ENCODE assay signal across 8 mouse cellular contexts in genomic region chr9:59485511-59486075, GRCm38 (mm10). TPM values are rescaled to one million over a fixed set of nuclear protein-coding genes. Genes with fewer than 3 reads are reported as not detected.
A peak's percentile ranks its signal among the peaks of the same experiment; 100 is the strongest.
DNase-seq lines count a peak whose midpoint lies in the region; ATAC-seq and TF ChIP-seq lines count a peak whose summit lies in the region.

No protein-coding gene starts in this region.

- H3K9me3 ChIP-seq in limb, embryonic 14.5 days (ENCODE audit: control insufficient read depth, low read length) = no peaks in the 10 kb centered on the region
- H3K9me3 ChIP-seq in midbrain, embryonic 15.5 days = no peaks in the 10 kb centered on the region

- WGBS in limb, embryonic 14.5 days = 1% methylated on average over 26 of the region's 34 CpGs
- under 1% methylated on average over 34 of the region's 34 CpGs for WGBS in midbrain, embryonic 15.5 days

- ATAC-seq in limb, embryonic 14.5 days (ENCODE audit: low FRiP score, low read depth) = no peak
- peak; percentile 46 for ATAC-seq in midbrain, embryonic 15.5 days (replicated peaks)

- no peaks in the 10 kb centered on the region for H3K27me3 ChIP-seq in limb, embryonic 14.5 days (ENCODE audit: control insufficient read depth, insufficient read depth, low read length)
- H3K27me3 ChIP-seq in midbrain, embryonic 15.5 days (replicated peaks) = no peaks in the 10 kb centered on the region

- peak overlapping the region; percentile 99 for H3K27ac ChIP-seq in limb, embryonic 14.5 days (replicated peaks; ENCODE audit: low read depth, low read length)
- peak overlapping the region; percentile 98 for H3K27ac ChIP-seq in midbrain, embryonic 15.5 days

- peaks cover 6% of the 10 kb centered on the region; the same call in 1 of the 2 replicates for H3K4me1 ChIP-seq in limb, embryonic 14.5 days (ENCODE audit: control insufficient read depth, insufficient read depth, low read length)
- peaks cover 32% of the 10 kb centered on the region for H3K4me1 ChIP-seq in midbrain, embryonic 15.5 days

- H3K36me3 ChIP-seq in limb, embryonic 14.5 days (ENCODE audit: control insufficient read depth, insufficient read depth, low read length) = no peaks in the 10 kb centered on the region
- no peaks in the 10 kb centered on the region for H3K36me3 ChIP-seq in midbrain, embryonic 15.5 days (replicated peaks)

- TF ChIP-seq POLR2A in limb, embryonic 14.5 days (IDR thresholded peaks at IDR 0.05; ENCODE audit: borderline replicate concordance, extremely low read depth, insufficient read depth, insufficient read length) = no peak

- peak overlapping the region; percentile 89 for H3K4me2 ChIP-seq in limb, embryonic 14.5 days (replicated peaks; ENCODE audit: low read depth, low read length, severe bottlenecking)
- H3K4me2 ChIP-seq in midbrain, embryonic 15.5 days = peak overlapping the region; percentile 54

- H3K4me3 ChIP-seq in limb, embryonic 14.5 days (replicated peaks; ENCODE audit: low read length) = peak overlapping the region; percentile 97
- peak overlapping the region; percentile 67 for H3K4me3 ChIP-seq in midbrain, embryonic 15.5 days

- H3K9ac ChIP-seq in limb, embryonic 14.5 days (ENCODE audit: low read depth, low read length, severe bottlenecking) = peak overlapping the region; percentile 98
- H3K9ac ChIP-seq in midbrain, embryonic 15.5 days = peak overlapping the region; percentile 95

- DNase-seq in layer of hippocampus, adult 11-12 months (ENCODE audit: low spot score) = peak; percentile 55
- no peak for DNase-seq in layer of hippocampus, adult 9-10 months (ENCODE audit: low spot score)
- peak; percentile 68 for DNase-seq in embryo, embryonic 9.5 days (ENCODE audit: extremely low spot score)
- DNase-seq in gastrocnemius, postnatal 4 days (ENCODE audit: low spot score in 2 of 2) = peak; percentile 48 to 74
- DNase-seq in kidney, adult 11 months = peak; percentile 64
- DNase-seq in limb, embryonic 14.5 days (ENCODE audit: low spot score) = peak; percentile 18
- peak; percentile 50 to 64 for DNase-seq in spleen, adult 18-20 months

RNA-seq across cellular contexts. Expression of gene Arih1, which starts 0.8 kb away (rescaled TPM):
- 100 to 1,000 TPM in 1 of 2 experiments, 10 to 100 TPM in 1; 92.5 to 101 TPM for total RNA-seq in gastrocnemius, postnatal 4 days (2021)
- 46.8 and 48.6 TPM in 2 replicates for polyA plus RNA-seq in limb, embryonic 14.5 days (2012; rRNA removed)
- polyA plus RNA-seq in limb, embryonic 14.5 days (2014; fragmentation: Nextera tagmentation; extraction: Ambion mirVana) = 16.8 and 21.6 TPM in 2 replicates
- 17.4 and 20.8 TPM in 2 replicates for polyA plus RNA-seq in midbrain, embryonic 15.5 days (2015; fragmentation: Nextera tagmentation; extraction: Ambion mirVana)

RNA-seq across cellular contexts. Expression of gene Hexa, which starts 53.7 kb away (rescaled TPM):
- total RNA-seq in gastrocnemius, postnatal 4 days (2021) = 10 to 100 TPM; 30.0 to 35.1 TPM
- 82.0 and 110 TPM in 2 replicates for polyA plus RNA-seq in limb, embryonic 14.5 days (2012; rRNA removed)
- 94.9 and 109 TPM in 2 replicates for polyA plus RNA-seq in limb, embryonic 14.5 days (2014; fragmentation: Nextera tagmentation; extraction: Ambion mirVana)
- 61.2 and 67.6 TPM in 2 replicates for polyA plus RNA-seq in midbrain, embryonic 15.5 days (2015; fragmentation: Nextera tagmentation; extraction: Ambion mirVana)

RNA-seq across cellular contexts. Expression of gene Tmem202, which starts 54.1 kb away (rescaled TPM):
- total RNA-seq in gastrocnemius, postnatal 4 days (2021) = under 1 TPM; 0.42 to 0.65 TPM
- polyA plus RNA-seq in limb, embryonic 14.5 days (2012; rRNA removed) = 0.10 TPM in 2 replicates
- polyA plus RNA-seq in limb, embryonic 14.5 days (2014; fragmentation: Nextera tagmentation; extraction: Ambion mirVana) = not detected in 2 replicates
- 0.42 and 0.67 TPM in 2 replicates for polyA plus RNA-seq in midbrain, embryonic 15.5 days (2015; fragmentation: Nextera tagmentation; extraction: Ambion mirVana)
